Mouse (Mus musculus) hindbrain, embryonic 16.5 days (tissue): ENCODE data around the gene P2rx7. TPM values are rescaled to one million over a fixed set of nuclear protein-coding genes. Genes with fewer than 3 reads are reported as not detected.

Experiments used
- ATAC-seq: fragments of 200-750 bp; cut with Nextera tagmentation; 2 replicates; pipeline ENCODE4 v1.8.0; 2017; ENCODE audit warnings: moderate TSS enrichment, moderate library complexity
- H3K27ac ChIP-seq: fragments of 300-500 bp; sonication (generic); 2 replicates; pipeline ENCODE4 v1.5.1; 2014; ENCODE audit warnings: low read depth, mild to moderate bottlenecking, control low read depth, low read length, moderate library complexity
- H3K27me3 ChIP-seq: fragments of 300-500 bp; sonication (generic); replicated peaks from 2 replicates; pipeline ENCODE4 v1.6.1; 2014; ENCODE audit warnings: low read length; ENCODE audit not compliant: control insufficient read depth, insufficient read depth
- H3K36me3 ChIP-seq: fragments of 300-500 bp; sonication (generic); 2 replicates; pipeline ENCODE4 v1.6.1; 2014; ENCODE audit warnings: mild to moderate bottlenecking, low read length, moderate library complexity, mixed read lengths; ENCODE audit not compliant: control insufficient read depth, insufficient read depth
- H3K4me1 ChIP-seq: fragments of 300-500 bp; sonication (generic); 2 replicates; pipeline ENCODE4 v1.6.1; 2014; ENCODE audit warnings: low read depth, low read length; ENCODE audit not compliant: control insufficient read depth, insufficient read depth
- H3K4me2 ChIP-seq: fragments of 300-500 bp; sonication (generic); 2 replicates; pipeline ENCODE4 v1.6.1; 2014; ENCODE audit warnings: mild to moderate bottlenecking, low read length, control low read depth, moderate library complexity
- H3K4me3 ChIP-seq: fragments of 300-500 bp; sonication (generic); 2 replicates; pipeline ENCODE4 v1.5.1; 2014; ENCODE audit warnings: mild to moderate bottlenecking, low read length, control low read depth, moderate library complexity
- H3K9ac ChIP-seq: fragments of 300-500 bp; sonication (generic); 2 replicates; pipeline ENCODE4 v1.6.1; 2014; ENCODE audit warnings: low read depth, mild to moderate bottlenecking, control low read depth, low read length, moderate library complexity
- H3K9me3 ChIP-seq: fragments of 300-500 bp; sonication (generic); 2 replicates; pipeline ENCODE4 v1.6.1; 2014; ENCODE audit warnings: mild to moderate bottlenecking, low read length, moderate library complexity; ENCODE audit not compliant: control insufficient read depth
- WGBS: fragments of 180-500 bp; shearing (Covaris S2); extraction: QIAGEN DNeasy Blood & Tissue Kit; methylation state at CpG from one replicate; pipeline ENCODE4 v1.1.7; 2014; 5-methylcytosine and 5-hydroxymethylcytosine counted together
- polyA plus RNA-seq: library from polyadenylated mRNA; unstranded; fragments of >200 nt; fragmentation: Nextera tagmentation; extraction: Ambion mirVana; gene quantifications from 2 replicates; pipeline ENCODE4 v1.2.1, GENCODE M21; 2015

Gene P2rx7
- polyA plus RNA-seq, 1 experiment from 2014 or later: 6.1 TPM

DNA sequence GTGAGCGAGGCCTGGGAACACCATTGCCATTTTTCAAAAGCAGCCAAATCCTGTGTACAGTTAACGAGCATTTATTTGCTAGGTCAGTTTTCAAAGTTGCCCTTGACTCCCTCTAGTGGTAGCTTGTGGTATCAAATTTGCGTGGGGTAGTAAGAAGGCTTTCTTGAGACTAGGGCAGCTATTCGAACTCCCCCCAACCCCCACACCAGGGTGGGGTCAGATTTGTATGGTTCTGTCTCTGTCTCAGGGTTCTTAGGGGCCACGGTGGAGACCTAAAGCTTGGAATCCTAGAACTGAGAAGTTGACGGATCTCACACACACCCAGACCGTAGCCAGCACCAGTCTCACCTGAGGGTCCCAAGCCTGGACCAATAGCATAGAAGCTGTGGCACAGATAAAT is 82.4 kb downstream of the P2rx7 start:
- WGBS: 19% methylated on average over 7 of the region's 7 CpGs
- H3K4me1 ChIP-seq: no peaks in the 10 kb centered on the region
- no peak overlapping the region for H3K9ac ChIP-seq
- no peak overlapping the region for H3K4me2 ChIP-seq
- no peaks in the 10 kb centered on the region for H3K9me3 ChIP-seq
- peak; percentile 63 for ATAC-seq
- H3K4me3 ChIP-seq: no peak overlapping the region
- no peak overlapping the region for H3K27ac ChIP-seq
- H3K36me3 ChIP-seq: no peaks in the 10 kb centered on the region
- H3K27me3 ChIP-seq: no peaks in the 10 kb centered on the region

DNA sequence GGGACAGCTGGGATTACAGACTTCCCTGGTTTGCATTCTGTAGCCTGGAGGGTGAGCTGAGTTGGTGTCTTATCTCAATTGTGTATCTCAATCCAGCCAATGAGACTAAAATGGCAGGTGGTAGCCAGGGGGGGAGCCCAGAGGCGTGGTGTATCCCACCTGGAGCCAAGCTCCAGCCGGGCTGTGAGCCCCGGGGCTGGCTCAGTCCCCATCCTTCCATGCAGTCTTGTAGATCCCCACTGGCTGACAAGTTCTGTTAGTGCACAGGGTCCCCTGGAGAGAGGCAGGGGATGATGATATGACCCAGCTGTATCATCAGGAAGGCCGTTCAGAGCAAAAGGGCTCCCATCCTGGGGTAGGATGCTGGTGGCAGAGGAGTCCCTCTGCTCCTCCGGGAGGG is 82.9 kb downstream of the P2rx7 start:
- Histone ChIP-seq H3K4me2 (no peak overlapping the region), H3K36me3 (no peaks in the 10 kb centered on the region), H3K27ac (no peak overlapping the region), H3K27me3 (no peaks in the 10 kb centered on the region), H3K4me1 (no peaks in the 10 kb centered on the region), H3K4me3 (no peak overlapping the region), H3K9me3 (no peaks in the 10 kb centered on the region), H3K9ac (no peak overlapping the region)
- 81% methylated on average over 5 of the region's 5 CpGs for WGBS
- no peak for ATAC-seq

DNA sequence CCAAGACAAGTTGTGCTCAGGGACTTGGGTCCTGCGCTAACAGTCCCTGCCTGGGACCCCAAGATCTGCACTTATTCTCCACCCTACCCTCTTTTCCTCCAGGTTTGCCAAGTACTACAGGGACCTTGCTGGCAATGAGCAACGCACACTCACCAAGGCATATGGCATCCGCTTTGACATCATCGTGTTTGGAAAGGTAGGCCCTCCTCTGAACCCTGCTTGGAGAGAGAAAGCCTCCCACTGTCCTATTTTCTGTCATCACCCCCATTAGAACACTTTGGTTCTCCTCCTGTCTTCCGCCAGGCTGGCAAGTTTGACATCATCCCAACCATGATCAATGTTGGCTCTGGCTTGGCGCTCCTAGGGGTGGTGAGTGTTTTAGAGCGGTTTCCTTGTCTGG is 83.4 kb downstream of the P2rx7 start:
- Histone ChIP-seq H3K36me3 (no peaks in the 10 kb centered on the region), H3K27ac (no peak overlapping the region), H3K9ac (no peak overlapping the region), H3K9me3 (no peaks in the 10 kb centered on the region), H3K4me2 (no peak overlapping the region), H3K4me1 (no peaks in the 10 kb centered on the region), H3K27me3 (no peaks in the 10 kb centered on the region), H3K4me3 (no peak overlapping the region)
- ATAC-seq: no peak
- 92% methylated on average over 7 of the region's 7 CpGs for WGBS

DNA sequence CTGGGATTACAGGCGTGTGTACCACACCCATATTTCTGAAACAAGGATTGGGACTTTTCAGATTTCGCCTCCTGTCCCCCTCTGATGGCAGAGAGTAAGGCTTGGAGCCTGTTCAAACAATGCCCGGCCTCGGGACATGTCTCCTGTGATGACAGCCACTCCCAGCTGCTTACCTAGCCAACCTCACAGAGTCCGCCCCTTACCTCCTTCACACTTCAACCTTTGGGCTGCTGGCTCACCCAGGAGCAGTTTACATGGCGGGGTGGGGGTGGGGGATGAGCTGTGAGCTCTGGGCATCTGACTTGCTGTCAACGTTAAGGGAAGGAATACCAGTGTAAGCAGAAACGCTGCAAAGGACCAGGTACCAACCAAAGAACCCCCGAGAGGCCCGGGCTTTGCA is 87.1 kb downstream of the P2rx7 start:
- Histone ChIP-seq H3K27ac (no peak overlapping the region), H3K27me3 (no peaks in the 10 kb centered on the region), H3K4me1 (no peaks in the 10 kb centered on the region), H3K9ac (no peak overlapping the region), H3K9me3 (no peaks in the 10 kb centered on the region), H3K4me2 (no peak overlapping the region), H3K4me3 (no peak overlapping the region), H3K36me3 (no peaks in the 10 kb centered on the region)
- WGBS: 89% methylated on average over 10 of the region's 10 CpGs
- no peak for ATAC-seq

DNA sequence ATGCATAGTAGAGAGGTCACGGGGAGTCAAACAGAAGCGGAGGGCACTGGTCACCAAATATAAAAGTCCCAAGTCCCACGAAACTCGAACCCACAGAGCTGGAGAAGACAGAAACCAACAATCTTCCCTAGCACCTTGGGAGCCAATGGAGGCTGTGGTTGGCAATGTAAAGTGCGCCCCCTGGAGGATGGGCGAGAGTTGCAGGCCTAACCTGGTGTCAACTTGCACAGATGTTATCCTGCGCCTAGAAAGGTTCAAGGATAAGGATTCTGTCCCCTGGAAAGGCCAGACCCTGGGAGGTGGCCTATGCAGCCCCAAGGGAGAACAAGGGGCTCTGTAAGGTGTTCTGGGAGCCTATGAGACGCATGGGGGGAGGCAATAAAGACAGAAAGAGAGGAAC is 87.6 kb downstream of the P2rx7 start:
- no peak for ATAC-seq
- no peak overlapping the region for H3K4me2 ChIP-seq
- no peak overlapping the region for H3K27ac ChIP-seq
- no peak overlapping the region for H3K4me3 ChIP-seq
- H3K4me1 ChIP-seq: no peaks in the 10 kb centered on the region
- H3K27me3 ChIP-seq: no peaks in the 10 kb centered on the region
- WGBS: 70% methylated on average over 8 of the region's 8 CpGs
- no peaks in the 10 kb centered on the region; the same call in 1 of the 2 replicates for H3K36me3 ChIP-seq
- H3K9me3 ChIP-seq: no peaks in the 10 kb centered on the region
- no peak overlapping the region for H3K9ac ChIP-seq

DNA sequence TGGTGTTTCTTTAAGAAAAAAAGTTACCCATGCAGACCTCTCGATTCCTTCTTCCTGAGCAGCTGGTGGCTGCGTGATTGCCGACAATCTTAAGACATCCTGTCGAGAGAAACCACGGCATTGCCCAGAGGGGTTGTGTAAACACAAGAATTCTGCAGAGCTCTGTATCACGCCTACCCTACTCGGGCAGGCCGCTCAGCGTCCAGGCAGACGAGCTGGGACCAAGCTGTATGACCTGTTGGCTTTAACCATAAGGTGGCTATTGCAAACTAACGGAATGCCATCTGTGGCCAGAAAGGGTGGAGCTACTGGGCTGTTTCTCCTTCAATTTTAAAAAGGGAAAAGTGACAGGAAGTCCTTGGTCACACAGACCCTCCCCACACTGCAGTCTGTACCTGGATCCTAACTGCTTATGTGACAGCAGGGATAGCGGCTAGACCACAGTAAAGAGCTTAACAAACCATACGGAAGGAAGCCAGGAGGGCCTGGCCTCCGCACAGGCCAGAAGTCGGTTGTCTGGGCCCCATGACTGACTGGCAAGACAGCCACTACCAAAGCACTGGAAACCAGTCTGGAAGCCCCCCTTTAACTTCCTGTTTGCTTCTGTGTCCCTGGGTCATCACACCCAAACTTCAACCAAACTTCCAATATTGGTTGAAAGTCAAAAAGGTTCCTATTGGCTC is 88.4 kb downstream of the P2rx7 start:
- ATAC-seq: no peak
- WGBS: 71% methylated on average over 15 of the region's 15 CpGs
- H3K36me3 ChIP-seq: peaks cover 3% of the 10 kb centered on the region
- H3K27ac ChIP-seq: no peak overlapping the region
- no peaks in the 10 kb centered on the region for H3K4me1 ChIP-seq
- no peaks in the 10 kb centered on the region for H3K9me3 ChIP-seq
- H3K4me3 ChIP-seq: no peak overlapping the region
- no peak overlapping the region for H3K4me2 ChIP-seq
- no peaks in the 10 kb centered on the region for H3K27me3 ChIP-seq
- no peak overlapping the region for H3K9ac ChIP-seq

DNA sequence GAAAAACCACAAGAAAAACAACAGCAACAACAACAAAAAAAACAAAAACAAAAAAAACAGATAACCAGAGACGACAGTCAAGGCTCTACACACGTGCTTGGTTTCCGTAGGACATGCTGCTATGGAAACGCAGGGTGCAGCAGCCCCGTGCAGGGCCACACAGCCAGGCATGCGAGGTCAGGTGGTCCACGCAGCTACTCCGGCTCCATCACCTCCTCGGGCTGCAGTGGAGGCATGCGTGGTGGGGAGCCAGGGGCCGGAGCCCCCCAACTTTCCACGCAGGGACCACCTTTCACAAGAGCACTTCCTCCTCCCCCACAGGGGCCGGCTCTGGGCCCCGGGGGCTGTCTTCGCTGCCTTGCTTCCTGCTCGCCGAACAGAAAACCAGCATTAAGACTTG is 90.2 kb downstream of the P2rx7 start:
- H3K27me3 ChIP-seq: no peaks in the 10 kb centered on the region
- no peak overlapping the region for H3K27ac ChIP-seq
- peaks cover 4% of the 10 kb centered on the region for H3K36me3 ChIP-seq
- H3K4me1 ChIP-seq: no peaks in the 10 kb centered on the region
- ATAC-seq: no peak
- H3K9ac ChIP-seq: no peak overlapping the region
- peak overlapping the region; percentile 29; the same call in 1 of the 2 replicates for H3K4me2 ChIP-seq
- H3K9me3 ChIP-seq: no peaks in the 10 kb centered on the region
- no peak overlapping the region; the same call in 1 of the 2 replicates for H3K4me3 ChIP-seq
- 44% methylated on average over 17 of the region's 17 CpGs for WGBS

DNA sequence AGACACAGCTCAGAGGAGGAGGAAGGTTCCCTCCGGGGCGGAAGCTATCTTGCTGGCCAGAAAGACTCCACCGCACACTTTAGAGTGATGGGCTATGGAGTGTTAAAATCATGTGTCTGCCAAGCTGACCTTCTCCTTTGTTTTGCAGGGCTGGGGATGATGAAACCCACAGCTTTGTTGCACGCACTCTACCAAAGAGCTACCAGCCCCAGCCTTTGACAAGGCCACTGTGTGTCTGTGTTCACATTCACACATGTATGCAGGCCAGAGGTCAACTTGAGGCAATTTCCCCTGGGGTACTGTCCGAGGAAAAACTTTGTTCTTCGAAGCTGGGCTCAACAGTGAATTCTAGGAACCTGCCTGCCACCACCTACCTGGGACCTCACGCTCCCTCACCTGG is 92.1 kb downstream of the P2rx7 start:
- peaks cover 5% of the 10 kb centered on the region for H3K36me3 ChIP-seq
- WGBS: 90% methylated on average over 7 of the region's 7 CpGs
- H3K4me1 ChIP-seq: no peaks in the 10 kb centered on the region
- ATAC-seq: no peak
- no peak overlapping the region for H3K4me3 ChIP-seq
- H3K27ac ChIP-seq: no peak overlapping the region
- H3K27me3 ChIP-seq: no peaks in the 10 kb centered on the region
- H3K9me3 ChIP-seq: no peaks in the 10 kb centered on the region
- H3K4me2 ChIP-seq: no peak overlapping the region
- H3K9ac ChIP-seq: no peak overlapping the region

DNA sequence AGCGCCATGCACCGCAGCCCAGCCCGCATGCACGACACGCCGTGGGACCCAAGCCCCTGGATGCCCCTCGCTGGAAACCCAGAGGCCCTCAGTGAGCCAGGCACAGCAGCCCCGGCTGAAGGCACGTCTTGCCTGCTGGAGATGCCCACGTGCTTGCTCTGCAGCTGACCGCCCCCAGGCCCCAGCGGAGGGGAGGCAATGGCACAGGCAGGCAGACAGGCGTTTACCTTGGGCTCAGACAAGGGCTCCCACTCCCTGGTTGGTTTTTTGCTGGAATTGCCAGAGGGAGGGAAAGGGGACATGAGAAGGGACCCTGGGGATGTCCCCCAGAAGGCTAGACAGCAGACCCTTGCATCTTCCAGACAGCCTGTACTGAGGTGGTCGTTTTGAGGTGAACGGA is 93.0 kb downstream of the P2rx7 start:
- H3K27me3 ChIP-seq: no peaks in the 10 kb centered on the region
- WGBS: 89% methylated on average over 15 of the region's 15 CpGs
- no peaks in the 10 kb centered on the region for H3K9me3 ChIP-seq
- no peak overlapping the region for H3K9ac ChIP-seq
- no peak overlapping the region for H3K4me2 ChIP-seq
- H3K4me1 ChIP-seq: no peaks in the 10 kb centered on the region
- H3K4me3 ChIP-seq: no peak overlapping the region
- H3K36me3 ChIP-seq: peaks cover 12% of the 10 kb centered on the region
- H3K27ac ChIP-seq: no peak overlapping the region
- no peak for ATAC-seq
